Mouse (Mus musculus) cerebral cortex, adult 2 months (tissue): ENCODE measurements around the gene Akap8l.

ENCODE experiments used
- WGBS: fragments of 180-500 bp; shearing (Covaris S2); methylation state at CpG from one replicate; pipeline ENCODE4 v1.1.7; 2018; 5-methylcytosine and 5-hydroxymethylcytosine counted together

Gene Akap8l

DNA sequence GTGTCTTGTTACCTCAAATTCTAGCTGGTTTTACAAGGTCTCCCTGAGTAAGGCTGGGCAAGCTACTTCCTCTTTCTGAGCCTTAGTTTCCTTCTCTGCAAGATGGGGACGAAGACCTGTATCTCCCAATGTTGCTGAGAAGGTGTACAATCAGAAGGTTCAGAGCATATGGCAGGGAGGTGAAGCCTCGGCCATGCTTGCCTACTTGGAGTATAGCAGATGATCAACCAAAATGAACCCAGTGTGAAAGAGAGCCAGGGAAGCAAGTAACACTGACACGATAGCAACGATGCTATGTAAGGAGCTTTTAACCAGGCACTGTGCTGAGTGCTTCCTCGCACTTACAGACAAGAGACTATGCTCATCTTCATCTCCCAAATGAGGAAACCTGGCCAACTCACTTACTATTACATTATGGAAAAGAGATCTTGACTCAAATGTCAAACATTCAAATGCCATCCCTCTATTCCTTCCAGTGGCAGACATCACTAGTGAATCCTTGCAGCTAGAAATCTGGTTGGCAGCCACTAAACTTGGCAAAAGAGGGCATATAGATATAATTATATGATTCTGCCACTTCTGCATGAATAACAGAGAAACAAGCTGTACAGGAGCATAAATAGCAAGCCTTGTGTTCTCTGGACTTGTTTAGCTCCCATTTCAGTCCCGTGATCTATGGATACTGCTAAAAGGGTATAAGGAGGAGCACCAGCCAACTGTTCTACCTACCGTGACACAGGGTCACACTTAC lies 8.0 kb upstream of the Akap8l start:
- WGBS: 57% methylated on average over 7 of the region's 7 CpGs

DNA sequence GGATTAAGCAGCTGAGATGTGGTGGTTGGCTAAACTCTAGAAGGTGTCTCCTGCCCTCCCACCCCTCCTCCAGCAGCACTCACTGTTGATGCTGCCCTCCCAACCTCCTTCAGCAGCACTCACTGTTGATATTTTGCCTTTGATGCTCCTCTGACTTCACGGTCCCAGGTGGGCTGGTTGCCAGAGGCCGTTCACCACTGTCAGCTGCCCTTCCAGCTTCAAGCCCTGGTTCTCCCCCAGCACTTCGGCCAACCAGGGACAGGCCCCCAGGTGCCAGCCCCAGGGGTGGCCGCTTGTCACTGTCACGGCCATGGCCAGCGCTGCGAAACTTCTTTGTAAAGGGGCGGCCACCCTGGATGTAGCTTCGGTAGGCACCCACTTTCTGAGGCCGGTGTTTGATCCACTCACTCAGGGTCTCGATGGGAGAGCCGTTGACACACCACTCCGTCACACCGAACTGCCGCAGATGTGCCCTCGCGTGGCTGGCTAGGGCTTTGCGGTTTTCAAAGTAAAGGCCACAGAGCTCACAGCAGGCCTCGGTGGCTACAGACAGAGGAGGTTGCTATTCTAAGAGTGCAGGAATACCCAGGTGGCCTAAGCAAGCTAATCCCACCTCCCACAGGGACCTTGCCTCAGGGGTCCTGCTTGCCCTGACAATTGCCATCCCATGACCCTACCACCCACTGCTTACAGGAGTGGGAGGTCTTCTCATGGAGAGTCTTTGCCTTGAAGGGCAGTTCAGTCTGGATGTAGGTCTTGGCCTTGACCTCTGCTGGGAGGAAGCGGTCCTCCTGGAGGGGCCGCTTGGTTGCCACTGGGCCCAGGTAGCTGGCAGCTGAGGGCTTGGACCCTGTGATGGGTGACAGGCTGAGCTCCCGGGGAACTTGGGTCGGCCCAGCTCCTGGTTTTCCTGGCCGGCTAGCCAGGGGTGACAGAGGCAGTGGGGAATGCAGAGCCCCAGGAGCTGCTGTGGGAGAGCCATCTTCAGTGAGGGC lies 6.7 kb upstream of the Akap8l start:
- 84% methylated on average over 24 of the region's 24 CpGs for WGBS

- 91% methylated on average over 9 of the region's 9 CpGs for WGBS
These were observed 5.9 kb upstream of the Akap8l start for GRCm38 (mm10) chr17:32356281-32356680.

DNA sequence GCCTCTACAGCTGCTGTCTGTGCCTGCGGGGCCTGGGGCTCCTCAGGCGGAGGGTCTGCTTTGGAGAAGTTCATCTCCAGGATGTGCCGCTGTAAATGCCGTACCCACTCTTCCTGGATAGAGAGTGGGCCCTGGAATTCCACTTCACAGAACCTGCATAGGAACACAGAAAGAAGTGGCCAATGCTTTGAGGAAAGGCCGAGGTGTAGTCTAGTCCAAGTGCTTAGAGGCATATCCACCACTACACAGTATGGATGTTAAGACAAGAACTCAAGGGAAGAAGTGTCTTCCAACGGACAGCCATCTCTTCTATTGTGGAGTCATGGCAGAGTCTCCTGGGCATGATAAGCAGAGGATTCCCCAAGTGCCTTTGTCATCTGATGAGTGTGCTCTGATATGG lies 4.6 kb upstream of the Akap8l start:
- 95% methylated on average over 6 of the region's 6 CpGs for WGBS

GRCm38 (mm10) chr17:32354211-32354610 lies 3.8 kb upstream of the Akap8l start:
- WGBS: 47% methylated on average over 5 of the region's 5 CpGs

DNA sequence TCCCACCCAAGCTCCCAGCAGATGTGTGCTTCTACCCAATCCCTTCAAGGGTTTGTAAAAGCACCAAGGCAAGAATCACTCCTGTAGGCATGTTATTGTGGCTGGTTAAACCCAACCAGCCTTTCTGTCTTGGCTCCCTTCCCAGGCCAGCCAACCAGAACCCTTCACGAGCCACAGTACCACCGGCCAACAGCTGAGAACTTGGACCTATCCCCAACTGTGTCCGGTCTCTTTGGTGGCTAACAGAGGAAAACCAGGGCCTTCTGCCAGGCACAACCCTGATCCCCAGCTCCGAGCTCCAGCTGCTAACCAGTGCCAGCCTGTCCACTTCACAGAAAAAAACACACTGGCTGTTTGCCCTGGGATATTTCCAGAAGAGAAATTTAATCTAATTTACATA lies 3.3 kb upstream of the Akap8l start:
- WGBS: 25% methylated on average over 4 of the region's 4 CpGs

- WGBS: 67% methylated on average over 3 of the region's 3 CpGs
These were observed 862 bp upstream of the Akap8l start for GRCm38 (mm10) chr17:32351269-32351668.

DNA sequence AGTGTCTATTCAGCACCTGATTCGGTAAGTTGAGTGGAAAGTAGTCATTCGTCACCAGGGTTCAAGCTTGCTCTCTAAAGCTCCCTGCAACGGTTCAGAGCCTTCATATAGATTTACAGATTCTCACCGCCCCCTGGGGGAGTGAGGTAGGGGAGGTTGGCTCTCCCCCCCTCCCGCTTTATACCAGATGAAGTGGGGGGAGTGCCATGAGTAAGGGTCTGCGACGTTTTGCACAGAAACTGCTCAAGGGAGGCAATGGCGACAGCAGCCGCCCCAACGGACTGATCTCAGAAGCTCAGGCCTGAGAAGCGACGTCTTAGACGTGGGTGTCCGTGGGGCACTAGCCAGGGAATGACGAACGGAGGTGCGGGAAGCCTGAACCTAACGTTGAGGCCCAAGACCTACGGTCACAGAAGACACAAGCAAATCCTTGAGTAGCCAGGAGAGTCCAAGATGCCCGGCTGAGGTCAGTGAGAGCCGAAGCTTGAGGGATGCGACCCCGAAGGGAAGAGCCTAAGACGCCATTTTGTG lies 491 bp downstream of the Akap8l start:
- WGBS: under 1% methylated on average over 24 of the region's 24 CpGs

DNA sequence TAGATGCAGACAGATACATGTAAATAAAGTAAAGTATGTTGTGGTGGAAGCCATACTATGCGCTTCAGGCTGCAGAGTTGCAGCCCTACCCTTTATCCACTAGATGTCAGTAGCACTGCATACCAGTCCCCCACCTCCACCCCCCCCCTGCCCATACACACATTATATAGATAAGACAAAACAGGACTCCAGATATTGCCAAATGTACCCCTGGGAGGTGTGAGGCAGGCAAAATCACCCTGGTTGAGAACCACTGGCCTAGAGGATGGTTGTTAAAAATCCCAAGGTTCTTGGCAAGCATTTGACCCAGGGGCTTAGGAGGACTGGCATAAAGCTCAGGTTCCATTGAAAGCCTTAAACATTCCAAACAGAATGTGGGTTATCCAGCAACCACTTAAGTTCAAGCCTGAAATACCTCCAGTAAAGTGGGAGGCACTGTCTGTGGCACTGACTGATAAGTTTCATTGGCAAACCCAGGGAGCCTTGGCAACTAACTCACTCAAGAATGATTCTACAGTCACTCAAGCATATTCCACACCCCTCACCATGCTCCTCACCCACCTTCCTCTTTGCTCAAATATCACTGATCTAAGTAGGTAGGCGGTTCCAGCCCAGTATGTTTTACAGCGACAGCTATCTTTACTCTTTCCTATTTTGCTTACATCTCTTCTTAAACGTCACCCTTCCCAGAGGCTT lies 1.2 kb downstream of the Akap8l start:
- WGBS: under 1% methylated on average over 4 of the region's 4 CpGs

- WGBS: 76% methylated on average over 2 of the region's 2 CpGs
These were observed 2.0 kb downstream of the Akap8l start for GRCm38 (mm10) chr17:32348406-32348805.

GRCm38 (mm10) chr17:32341102-32341501 lies 9.3 kb downstream of the Akap8l start:
- 81% methylated on average over 1 of the region's 1 CpGs for WGBS

DNA sequence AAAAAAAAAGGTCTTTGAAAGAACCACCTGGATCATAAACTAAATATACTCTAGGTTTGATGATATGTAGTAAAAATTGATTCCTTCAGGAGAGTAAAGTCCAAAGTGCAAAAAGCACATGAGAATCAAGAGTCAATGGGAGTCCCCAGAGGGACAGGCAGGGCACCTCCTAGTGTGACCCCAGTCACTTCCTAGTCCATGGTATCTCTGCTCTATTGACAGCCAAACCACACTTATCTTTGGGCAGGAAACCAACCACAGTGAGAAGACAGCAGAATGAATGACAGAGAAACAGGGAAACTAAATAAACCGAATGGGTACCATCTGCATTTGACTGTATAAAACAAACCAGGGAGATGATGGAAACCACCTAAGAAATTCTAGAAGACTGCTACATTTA lies 10.3 kb downstream of the Akap8l start:
- WGBS: 70% methylated on average over 1 of the region's 1 CpGs

GRCm38 (mm10) chr17:32335869-32336268 lies 14.5 kb downstream of the Akap8l start:
- 67% methylated on average over 2 of the region's 2 CpGs for WGBS

DNA sequence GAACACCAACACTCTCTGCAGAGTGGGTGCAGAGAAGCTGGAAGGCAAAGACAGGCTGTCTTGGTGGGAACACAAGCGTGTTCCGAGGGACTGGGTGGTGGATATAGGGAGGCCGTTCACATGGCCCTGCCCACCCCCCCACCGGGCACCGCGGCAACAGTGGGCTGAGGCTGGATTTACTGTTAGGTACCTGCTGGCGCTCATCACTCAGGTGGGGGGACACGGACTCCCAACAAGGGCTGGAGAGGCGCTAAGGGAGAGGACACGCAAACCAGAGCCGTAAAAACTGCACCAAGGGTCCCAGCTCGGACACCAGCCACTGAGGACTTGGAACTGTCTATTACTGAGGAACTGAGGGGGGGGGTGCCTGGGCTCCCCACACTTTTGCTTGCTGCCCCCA lies 15.5 kb downstream of the Akap8l start:
- WGBS: 88% methylated on average over 12 of the region's 12 CpGs

GRCm38 (mm10) chr17:32333675-32334303 lies 16.6 kb downstream of the Akap8l start:
- WGBS: 88% methylated on average over 31 of the region's 31 CpGs

GRCm38 (mm10) chr17:32322809-32323208 lies 27.6 kb downstream of the Akap8l start:
- WGBS: 97% methylated on average over 1 of the region's 1 CpGs

DNA sequence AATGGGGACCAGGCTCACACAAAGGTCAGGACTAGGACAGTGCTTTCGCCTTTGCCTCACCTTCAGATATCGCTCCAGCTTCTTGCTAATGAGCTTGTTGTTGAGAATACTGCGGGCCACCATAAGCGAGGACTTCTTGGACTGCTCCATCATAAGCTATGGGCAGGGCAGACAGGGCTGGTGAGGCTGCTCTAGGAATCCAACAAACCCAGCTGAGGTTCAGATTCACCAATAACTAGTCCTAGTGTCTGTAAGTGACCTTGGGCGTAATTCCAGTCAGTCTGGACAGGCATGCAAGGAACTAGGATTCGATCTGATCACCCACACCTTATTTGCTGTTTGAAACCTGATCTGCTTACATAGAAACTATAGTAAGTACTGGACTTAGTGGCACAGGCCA lies 28.6 kb downstream of the Akap8l start:
- WGBS: 17% methylated on average over 6 of the region's 6 CpGs

DNA sequence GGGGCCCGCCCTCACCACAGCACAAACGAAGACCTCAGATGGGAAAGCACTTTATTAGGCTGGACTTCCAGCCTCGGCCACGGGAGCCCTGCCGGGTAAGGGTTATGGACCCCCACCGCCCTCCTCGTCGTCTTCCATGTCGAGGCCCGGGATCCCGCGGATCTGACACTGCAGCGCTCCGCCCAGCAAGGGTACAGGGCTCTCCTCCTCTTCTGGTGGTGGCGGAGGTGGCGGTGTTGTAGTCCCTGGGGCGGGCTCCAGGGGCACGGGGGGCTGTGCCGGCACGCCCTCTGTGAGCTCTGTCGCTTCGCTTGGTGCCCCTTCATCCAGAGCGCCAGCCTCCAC lies 29.0 kb downstream of the Akap8l start:
- WGBS: under 1% methylated on average over 23 of the region's 23 CpGs

- under 1% methylated on average over 83 of the region's 83 CpGs for WGBS
These were observed 29.6 kb downstream of the Akap8l start, which contains the start of gene Akap8 for GRCm38 (mm10) chr17:32320597-32321389. Gene Akap8 (minus strand): TSS chr17:32321238.

GRCm38 (mm10) chr17:32319950-32320349 lies 30.5 kb downstream of the Akap8l start:
- under 1% methylated on average over 7 of the region's 7 CpGs for WGBS

GRCm38 (mm10) chr17:32317708-32318107 lies 32.7 kb downstream of the Akap8l start:
- 78% methylated on average over 3 of the region's 3 CpGs for WGBS
